Mouse (Mus musculus) myocyte (in vitro differentiated cells): Measurements from ENCODE around the gene Mrc2.

Experiments used
- E2F4 ChIP-seq: IDR thresholded peaks from one replicate; pipeline ENCODE4 v1.6.1; 2011; ENCODE audit warnings: mild to moderate bottlenecking, control low read depth, moderate library complexity; ENCODE audit not compliant: insufficient read depth
- MYOD1 ChIP-seq, 3 experiments: IDR thresholded peaks; one replicate each; pipeline ENCODE4 v1.6.1; 2011; ENCODE audit warnings: control low read depth in 2 of 3, low read depth in 2 of 3, mild to moderate bottlenecking in 2 of 3, moderate library complexity in 1 of 3; ENCODE audit not compliant: insufficient read length in 2 of 3, control insufficient read depth in 1 of 3
- POLR2A ChIP-seq: IDR thresholded peaks from one replicate; pipeline ENCODE4 v1.6.1; 2011; ENCODE audit warnings: low read depth, mild to moderate bottlenecking, control low read depth, moderate library complexity; ENCODE audit not compliant: insufficient read length
- TCF12 ChIP-seq: IDR thresholded peaks from one replicate; pipeline ENCODE4 v1.6.1; 2011; ENCODE audit warnings: mild to moderate bottlenecking, control low read depth; ENCODE audit not compliant: poor library complexity, insufficient read depth, severe bottlenecking

GRCm38 (mm10) chr11:105261116-105261515, 31.3 kb upstream of the Mrc2 start:
- TF ChIP-seq POLR2A (no peak), MYOD1 (IDR thresholded peaks at IDR 0.05; ENCODE audit: control insufficient read depth in 1 of 3, insufficient read length in 2 of 3, low read depth in 2 of 3) (no peak), TCF12 (no peak), E2F4 (no peak)
